Mouse (Mus musculus) hindbrain, embryonic 12.5 days (tissue): ENCODE measurements at regions not wholly inside any gene's neighbourhood (a gene's known extent, or its start where the extent isn't known, plus 50 kb on each side); places are given as distances from the start of the nearest gene placed in this dataset.

Source experiments
- ATAC-seq: fragments of 200-750 bp; cut with Nextera tagmentation; 2 replicates; pipeline ENCODE4 v1.8.0; 2017; ENCODE audit warnings: moderate TSS enrichment; ENCODE audit not compliant: low FRiP score
- H3K27ac ChIP-seq: fragments of 300-500 bp; sonication (generic); 2 replicates; pipeline ENCODE4 v1.5.1; 2016; ENCODE audit warnings: mild to moderate bottlenecking
- H3K27me3 ChIP-seq: fragments of 300-500 bp; sonication (generic); 2 replicates; pipeline ENCODE4 v1.6.1; 2016; ENCODE audit warnings: mild to moderate bottlenecking
- H3K36me3 ChIP-seq: fragments of 300-500 bp; sonication (generic); 2 replicates; pipeline ENCODE4 v1.6.1; 2016; ENCODE audit warnings: mild to moderate bottlenecking
- H3K4me1 ChIP-seq: fragments of 300-500 bp; sonication (generic); 2 replicates; pipeline ENCODE4 v1.6.1; 2016
- H3K4me2 ChIP-seq: fragments of 300-500 bp; sonication (generic); replicated peaks from 2 replicates; pipeline ENCODE4 v1.6.1; 2016; ENCODE audit warnings: mild to moderate bottlenecking
- H3K4me3 ChIP-seq: fragments of 300-500 bp; sonication (generic); 2 replicates; pipeline ENCODE4 v1.5.1; 2016; ENCODE audit warnings: mild to moderate bottlenecking
- H3K9ac ChIP-seq: fragments of 300-500 bp; sonication (generic); 2 replicates; pipeline ENCODE4 v1.6.1; 2016; ENCODE audit warnings: mild to moderate bottlenecking, moderate library complexity
- H3K9me3 ChIP-seq: fragments of 300-500 bp; sonication (generic); replicated peaks from 2 replicates; pipeline ENCODE4 v1.6.1; 2016; ENCODE audit warnings: mild to moderate bottlenecking
- WGBS: fragments of 180-500 bp; shearing (Covaris S2); methylation state at CpG from one replicate; pipeline ENCODE4 v1.1.7; 2016; 5-methylcytosine and 5-hydroxymethylcytosine counted together

DNA sequence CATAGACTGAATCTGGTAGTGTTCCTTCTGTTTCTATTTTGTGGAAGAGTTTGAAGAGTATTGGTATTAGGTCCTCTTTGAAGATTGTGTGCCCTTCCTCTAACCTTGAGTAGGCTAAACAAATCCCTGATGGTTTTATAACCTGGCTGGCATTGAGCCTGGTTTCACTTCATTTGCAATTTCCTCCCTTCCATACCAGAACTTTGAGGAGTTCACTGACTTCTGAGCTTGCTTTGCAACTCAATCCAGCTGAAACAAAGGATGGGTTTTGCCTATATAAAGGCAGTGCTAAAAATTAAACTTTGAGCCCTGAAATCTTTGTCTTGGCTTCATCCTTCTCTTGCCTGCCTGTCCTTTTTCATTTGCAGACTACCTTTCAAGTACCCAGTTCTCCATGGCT, 2297.9 kb downstream of the 4930444P10Rik start:
- H3K27ac ChIP-seq = no peak overlapping the region
- no peak for ATAC-seq
- no peak overlapping the region for H3K9ac ChIP-seq
- H3K4me1 ChIP-seq = no peaks in the 10 kb centered on the region
- H3K27me3 ChIP-seq = no peaks in the 10 kb centered on the region
- no peak overlapping the region for H3K4me2 ChIP-seq
- no peaks in the 10 kb centered on the region for H3K36me3 ChIP-seq
- H3K9me3 ChIP-seq = peaks cover 14% of the 10 kb centered on the region; the same call in 1 of the 2 replicates
- H3K4me3 ChIP-seq = no peak overlapping the region

DNA sequence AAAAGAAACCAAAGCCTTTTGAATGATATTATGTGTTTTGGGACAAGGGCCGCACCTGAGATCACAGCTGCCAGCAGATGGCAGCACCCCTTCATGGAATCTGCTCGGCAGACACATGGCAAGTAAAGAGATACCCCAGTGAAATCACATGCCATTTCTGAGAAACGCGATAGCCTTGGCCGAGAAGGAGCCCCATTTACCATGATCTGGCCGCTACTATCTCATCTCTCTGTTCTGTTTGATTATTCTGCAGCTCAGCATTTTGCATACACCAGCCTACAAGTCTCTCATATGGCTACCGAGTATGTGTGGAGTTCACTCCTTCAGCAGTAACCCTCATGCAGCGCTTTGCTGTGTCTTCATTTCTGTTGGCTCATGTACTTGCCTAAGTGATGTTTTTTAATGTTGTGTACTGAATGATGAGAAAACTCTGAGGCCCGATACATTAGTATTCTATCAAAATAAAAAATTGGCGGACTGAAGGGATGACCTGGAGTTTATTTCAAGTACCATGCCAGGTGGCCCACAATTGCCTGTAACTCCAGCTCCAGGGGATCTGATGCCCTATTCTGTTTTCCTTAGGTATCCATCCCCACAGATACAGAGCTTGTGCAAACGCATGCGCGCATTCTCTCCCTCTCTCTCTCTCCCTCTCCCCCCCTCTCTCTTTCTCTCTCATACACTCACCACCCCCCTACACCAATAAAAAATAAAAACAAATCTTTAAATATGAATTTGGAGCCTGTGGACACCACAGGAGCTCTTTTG, 2303.6 kb downstream of the 4930444P10Rik start:
- Histone ChIP-seq H3K9ac (no peak overlapping the region), H3K9me3 (peaks cover 14% of the 10 kb centered on the region; the same call in 1 of the 2 replicates), H3K4me2 (peak overlapping the region; percentile 35), H3K4me3 (no peak overlapping the region), H3K27me3 (no peaks in the 10 kb centered on the region), H3K4me1 (peaks cover 3% of the 10 kb centered on the region; the same call in 1 of the 2 replicates), H3K27ac (no peak overlapping the region), H3K36me3 (no peaks in the 10 kb centered on the region)
- 35% methylated on average over 13 of the region's 13 CpGs for WGBS
- peak; percentile 76 for ATAC-seq

DNA sequence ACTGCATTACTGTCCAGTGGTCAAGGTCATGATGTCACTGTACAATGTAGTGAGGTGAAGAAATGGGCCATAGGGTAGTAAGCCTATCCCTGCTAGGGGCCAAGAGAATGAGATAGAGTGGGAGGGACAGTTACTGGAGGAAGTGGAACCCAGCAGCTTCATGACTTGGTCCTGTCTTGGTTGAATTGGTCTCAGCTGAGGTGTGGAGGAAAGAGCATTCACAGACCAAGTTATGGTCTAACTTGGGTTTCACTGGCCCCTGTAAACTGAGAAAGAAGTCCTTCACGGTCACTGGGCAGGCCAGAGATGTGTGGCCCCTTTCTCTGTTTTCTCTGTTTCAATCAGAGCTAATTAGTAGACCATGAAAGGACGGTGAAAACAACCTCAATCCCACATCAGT, 2306.1 kb downstream of the 4930444P10Rik start:
- Histone ChIP-seq H3K9ac (no peak overlapping the region), H3K27ac (no peak overlapping the region), H3K4me1 (peaks cover 3% of the 10 kb centered on the region; the same call in 1 of the 2 replicates), H3K27me3 (no peaks in the 10 kb centered on the region), H3K4me3 (no peak overlapping the region), H3K9me3 (0 out of 2 replicates have a peak, but pooled peaks cover 12% of the 10 kb centered on the region), H3K36me3 (no peaks in the 10 kb centered on the region), H3K4me2 (no peak overlapping the region)
- 62% methylated on average over 2 of the region's 2 CpGs for WGBS
- no peak for ATAC-seq

DNA sequence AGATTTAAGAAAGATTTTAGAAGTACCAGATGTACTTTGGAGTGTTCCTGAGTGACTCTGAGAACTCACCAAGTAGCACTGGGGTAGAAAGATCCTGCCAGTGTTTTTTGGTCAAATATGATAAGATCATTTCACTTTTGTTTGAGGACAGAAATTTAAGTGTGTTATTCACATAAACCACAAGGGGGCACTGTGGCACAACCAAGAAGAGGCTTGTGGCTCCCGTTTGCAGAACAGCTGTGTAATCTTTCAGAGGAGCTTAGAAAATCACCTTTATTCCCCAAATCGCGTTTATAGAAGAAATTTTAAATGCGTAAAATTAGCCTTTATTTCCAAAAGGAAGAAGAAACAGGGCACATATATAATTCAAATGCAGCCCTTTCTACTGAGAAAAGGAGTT, 2308.7 kb downstream of the 4930444P10Rik start:
- Histone ChIP-seq H3K9me3 (no peaks in the 10 kb centered on the region), H3K4me2 (no peak overlapping the region), H3K27me3 (no peaks in the 10 kb centered on the region), H3K9ac (no peak overlapping the region), H3K36me3 (no peaks in the 10 kb centered on the region), H3K4me1 (peaks cover 1% of the 10 kb centered on the region; the same call in 1 of the 2 replicates), H3K27ac (no peak overlapping the region), H3K4me3 (no peak overlapping the region)
- no peak for ATAC-seq
- 7% methylated on average over 4 of the region's 4 CpGs for WGBS

DNA sequence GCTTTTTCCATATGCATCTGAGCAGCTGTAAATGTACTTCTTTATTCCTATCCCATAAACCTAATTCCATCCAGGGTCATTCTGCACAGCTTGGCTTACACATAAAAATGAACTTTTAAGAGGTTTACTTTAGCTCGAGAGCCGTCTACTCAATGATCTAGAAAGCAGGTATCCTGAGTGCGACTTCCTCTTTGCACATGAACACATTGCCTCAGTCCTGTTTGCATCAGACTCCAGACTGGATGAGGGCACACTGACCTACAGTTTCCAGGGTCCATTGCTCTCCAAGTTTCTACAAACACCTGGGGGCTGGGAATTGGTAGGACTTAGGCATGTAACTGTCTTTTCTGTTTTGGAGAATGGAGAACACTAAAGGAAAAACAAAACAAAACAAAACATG, 2310.5 kb downstream of the 4930444P10Rik start:
- no peak for ATAC-seq
- 89% methylated on average over 3 of the region's 3 CpGs for WGBS

DNA sequence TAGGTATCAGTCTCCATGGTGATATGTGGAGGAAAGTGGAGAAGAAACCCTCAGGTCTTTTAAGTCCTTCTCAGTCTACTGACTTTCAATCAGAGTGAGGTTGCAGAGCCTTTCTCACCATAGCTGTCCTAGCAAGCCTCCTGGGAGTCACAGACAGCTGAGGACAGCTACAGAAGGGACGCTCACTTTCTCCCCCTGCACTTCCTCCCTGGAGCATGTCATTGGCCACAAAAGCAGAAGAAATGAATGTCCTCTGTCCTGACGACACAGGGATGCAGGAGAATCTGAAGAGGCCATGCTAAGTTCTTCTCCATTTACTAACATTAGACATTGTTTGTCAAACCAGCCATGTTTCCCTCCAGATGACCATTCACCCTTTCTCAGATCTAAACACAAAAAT, 2321.0 kb downstream of the 4930444P10Rik start:
- peaks cover 5% of the 10 kb centered on the region; the same call in 1 of the 2 replicates for H3K4me1 ChIP-seq
- H3K9me3 ChIP-seq = no peaks in the 10 kb centered on the region
- H3K4me2 ChIP-seq = no peak overlapping the region
- no peak for ATAC-seq
- 20% methylated on average over 2 of the region's 2 CpGs for whole genome bisulfite sequencing
- no peak overlapping the region for H3K9ac ChIP-seq
- no peak overlapping the region for H3K27ac ChIP-seq
- no peaks in the 10 kb centered on the region for H3K27me3 ChIP-seq
- H3K4me3 ChIP-seq = no peak overlapping the region
- no peaks in the 10 kb centered on the region for H3K36me3 ChIP-seq

More for the DNA sequence above, 2310.5 kb downstream of the 4930444P10Rik start:
- no peak overlapping the region for H3K4me2 ChIP-seq
- H3K27me3 ChIP-seq = no peaks in the 10 kb centered on the region
- H3K27ac ChIP-seq = no peak overlapping the region
- no peak overlapping the region for H3K4me3 ChIP-seq
- no peaks in the 10 kb centered on the region for H3K4me1 ChIP-seq
- no peaks in the 10 kb centered on the region for H3K9me3 ChIP-seq
- H3K36me3 ChIP-seq = no peaks in the 10 kb centered on the region
- no peak overlapping the region for H3K9ac ChIP-seq

DNA sequence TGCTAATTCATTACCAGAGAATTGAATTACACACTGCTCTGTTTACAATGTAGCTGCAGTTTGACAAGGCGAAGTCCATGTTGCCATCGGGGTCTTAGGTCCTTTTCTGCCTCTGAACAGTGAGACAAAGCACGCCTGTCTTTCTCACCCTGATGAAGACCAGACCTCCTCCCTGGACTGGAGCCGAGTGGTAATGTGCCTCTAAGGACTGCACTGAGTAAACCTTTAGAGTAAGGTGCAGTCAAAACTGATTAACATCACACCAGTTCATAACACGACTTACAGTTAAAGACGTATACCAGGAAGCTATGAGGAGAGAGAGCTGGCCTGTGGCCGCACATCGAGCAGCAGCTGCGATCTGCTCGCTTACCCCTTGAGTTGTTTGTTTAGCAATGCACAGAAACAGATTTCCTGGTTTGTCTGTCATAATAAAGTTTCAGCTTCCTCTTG, 2322.1 kb downstream of the 4930444P10Rik start:
- H3K9ac ChIP-seq = no peak overlapping the region
- H3K27me3 ChIP-seq = no peaks in the 10 kb centered on the region
- 54% methylated on average over 10 of the region's 10 CpGs for WGBS
- H3K9me3 ChIP-seq = no peaks in the 10 kb centered on the region
- no peaks in the 10 kb centered on the region for H3K36me3 ChIP-seq
- H3K4me2 ChIP-seq = no peak overlapping the region; the same call in 1 of the 2 replicates
- H3K27ac ChIP-seq = no peak overlapping the region
- peaks cover 5% of the 10 kb centered on the region; the same call in 1 of the 2 replicates for H3K4me1 ChIP-seq
- ATAC-seq = no peak
- no peak overlapping the region for H3K4me3 ChIP-seq

DNA sequence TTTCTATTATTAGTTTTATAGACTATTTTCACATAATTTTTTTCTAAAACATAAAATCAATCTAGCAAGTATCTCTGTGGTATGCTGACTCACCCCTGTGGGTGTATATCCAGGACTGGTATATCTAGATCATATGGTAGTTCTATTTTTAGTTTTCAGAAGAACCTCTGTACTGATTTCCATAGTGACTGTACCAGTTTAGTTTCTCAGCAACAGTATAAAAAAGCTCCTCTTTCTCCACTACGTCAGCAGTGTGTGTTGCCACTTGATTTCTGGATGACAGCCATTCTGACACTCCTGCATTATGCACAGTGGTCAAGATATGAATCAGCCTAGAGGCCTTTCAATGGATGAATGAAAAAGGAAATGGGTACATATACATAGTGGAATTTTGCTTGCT, 2338.6 kb downstream of the A830018L16Rik start:
- 79% methylated on average over 1 of the region's 1 CpGs for WGBS
- no peaks in the 10 kb centered on the region for H3K27me3 ChIP-seq
- no peaks in the 10 kb centered on the region for H3K4me1 ChIP-seq
- no peak for ATAC-seq
- H3K9me3 ChIP-seq = no peaks in the 10 kb centered on the region
- H3K36me3 ChIP-seq = no peaks in the 10 kb centered on the region
- H3K4me3 ChIP-seq = no peak overlapping the region
- no peak overlapping the region for H3K4me2 ChIP-seq
- H3K27ac ChIP-seq = no peak overlapping the region
- no peak overlapping the region for H3K9ac ChIP-seq

DNA sequence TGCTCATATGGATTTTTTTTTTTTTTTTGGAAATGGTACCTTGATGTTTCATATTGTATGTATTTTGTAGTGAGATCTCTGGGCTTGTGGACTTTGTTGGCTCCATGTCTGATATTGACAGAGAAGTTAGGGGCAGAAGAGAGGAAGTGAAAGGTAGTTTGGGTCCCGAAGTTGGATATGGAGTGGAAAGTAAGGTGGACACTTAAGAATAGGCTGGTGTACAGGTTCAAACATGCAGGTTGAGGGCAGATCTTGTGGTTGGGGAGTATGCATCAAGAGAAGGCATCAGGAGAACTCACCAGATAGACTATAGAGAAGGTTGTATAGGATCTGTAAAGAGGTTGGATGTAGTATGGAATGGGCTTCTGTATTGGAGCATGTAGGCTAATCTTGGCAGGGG, 2337.5 kb downstream of the A830018L16Rik start:
- Histone ChIP-seq H3K27ac (no peak overlapping the region), H3K36me3 (no peaks in the 10 kb centered on the region), H3K9me3 (no peaks in the 10 kb centered on the region), H3K4me1 (no peaks in the 10 kb centered on the region), H3K4me3 (no peak overlapping the region), H3K4me2 (no peak overlapping the region), H3K9ac (no peak overlapping the region), H3K27me3 (no peaks in the 10 kb centered on the region)
- no peak for ATAC-seq
- 89% methylated on average over 1 of the region's 1 CpGs for whole genome bisulfite sequencing
